Mouse (Mus musculus): ENCODE data around the gene Ung.

Gene Ung

GRCm38 (mm10) chr5:114130698-114131520, 723 bp downstream of the Ung start:
- DNase-seq (ENCODE audit: low spot score) = peak; percentile 86

GRCm38 (mm10) chr5:114131521-114131840, 1.3 kb downstream of the Ung start:
- no peak for DNase-seq (ENCODE audit: low spot score)

- DNase-seq (ENCODE audit: low spot score) = no peak
These were observed 2.7 kb downstream of the Ung start for GRCm38 (mm10) chr5:114132841-114133240.

DNA sequence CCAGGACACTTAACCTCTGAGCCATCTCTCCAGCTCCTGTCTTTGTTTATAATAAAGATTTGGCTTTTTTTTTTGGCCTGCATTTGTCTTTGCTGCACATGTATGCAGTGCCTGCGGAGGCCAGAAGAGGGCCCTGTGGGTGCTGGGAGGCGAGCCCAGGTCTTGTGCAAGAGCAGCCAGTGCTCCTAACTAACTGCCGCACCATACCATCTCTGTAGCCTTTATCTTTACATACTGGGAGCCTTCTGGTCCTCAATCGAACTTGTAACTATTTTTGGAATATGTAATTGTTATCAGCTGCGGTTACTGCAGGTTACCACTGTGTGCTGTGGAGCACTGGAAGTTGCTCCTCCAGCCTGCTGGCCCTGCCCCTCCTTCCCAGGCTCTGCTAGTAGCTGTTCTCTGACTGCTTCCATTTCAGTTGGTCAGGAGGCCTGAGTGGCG, 3.9 kb downstream of the Ung start:
- DNase-seq (ENCODE audit: low spot score) = no peak

DNA sequence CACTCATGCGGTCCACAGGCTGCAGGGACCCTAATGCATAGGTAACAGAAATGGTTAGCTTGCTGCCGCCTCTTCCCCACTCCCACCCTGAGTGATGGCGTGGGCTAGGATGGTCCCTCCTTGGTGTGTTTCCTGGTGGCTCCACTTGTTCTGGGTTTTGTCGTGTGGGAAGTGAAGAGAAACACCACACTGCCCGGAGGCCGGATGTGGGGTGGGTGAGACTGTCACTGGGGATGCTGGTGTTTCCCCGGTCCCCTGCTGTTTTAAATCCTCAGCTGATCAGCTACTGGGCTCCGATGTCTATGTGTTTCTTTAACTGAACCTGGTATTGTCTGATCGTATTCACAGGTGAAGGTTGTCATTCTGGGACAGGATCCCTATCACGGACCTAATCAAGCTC, 5.3 kb downstream of the Ung start:
- DNase-seq (ENCODE audit: low spot score) = no peak

- no peak for DNase-seq (ENCODE audit: low spot score)
These were observed 7.5 kb downstream of the Ung start for GRCm38 (mm10) chr5:114137481-114138276.

DNA sequence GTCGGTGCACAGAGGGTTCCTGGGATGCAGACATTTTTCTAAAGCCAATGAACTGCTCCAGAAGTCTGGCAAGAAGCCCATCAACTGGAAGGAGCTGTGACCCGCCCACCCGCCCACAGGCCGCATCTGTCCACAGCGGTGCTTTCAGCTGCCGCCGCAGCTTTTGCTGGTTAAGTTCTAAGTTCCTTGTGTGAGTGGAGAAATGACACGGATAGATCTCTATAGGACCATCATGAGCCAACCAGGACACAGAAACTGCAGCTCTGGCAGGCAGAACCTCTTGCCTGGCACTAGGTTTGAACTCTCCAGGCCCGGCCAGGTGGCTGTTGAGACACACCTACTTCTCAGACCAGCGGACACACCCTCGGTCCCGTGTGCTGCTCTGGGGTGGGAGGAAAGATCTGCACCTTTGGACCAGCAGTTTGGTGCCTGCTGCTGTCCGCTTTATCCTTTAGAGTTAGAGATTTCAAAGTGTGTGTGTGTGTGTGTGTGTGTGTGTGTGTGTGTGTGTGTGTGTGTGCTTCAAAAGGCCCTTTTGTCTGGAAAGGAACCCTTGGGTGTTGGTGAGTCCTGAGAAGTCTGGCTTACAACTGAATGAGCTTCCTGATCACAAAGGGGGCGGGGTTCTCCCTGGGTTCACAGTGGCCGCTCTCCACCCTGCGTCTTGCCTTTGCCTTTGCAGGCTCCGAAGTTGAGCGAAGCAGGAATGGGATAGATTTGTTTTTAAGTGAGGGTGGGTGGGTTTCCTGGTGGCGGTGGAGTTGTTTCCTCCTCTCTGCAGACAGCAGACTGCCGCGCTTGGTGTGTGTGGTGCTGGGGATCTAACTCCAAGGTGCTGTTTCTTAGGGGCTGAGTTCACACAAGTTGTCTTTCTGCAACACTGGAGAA, 8.3 kb downstream of the Ung start:
- DNase-seq (ENCODE audit: low spot score) = no peak

GRCm38 (mm10) chr5:114139175-114139574, 9.0 kb downstream of the Ung start:
- peak; percentile 58 for DNase-seq (ENCODE audit: low spot score)

- no peak for DNase-seq (ENCODE audit: low spot score)
These were observed 16.1 kb downstream of the Ung start, which contains the start of gene Acacb for GRCm38 (mm10) chr5:114146028-114146888. Acacb (plus strand) TSS chr5:114146535.

DNA sequence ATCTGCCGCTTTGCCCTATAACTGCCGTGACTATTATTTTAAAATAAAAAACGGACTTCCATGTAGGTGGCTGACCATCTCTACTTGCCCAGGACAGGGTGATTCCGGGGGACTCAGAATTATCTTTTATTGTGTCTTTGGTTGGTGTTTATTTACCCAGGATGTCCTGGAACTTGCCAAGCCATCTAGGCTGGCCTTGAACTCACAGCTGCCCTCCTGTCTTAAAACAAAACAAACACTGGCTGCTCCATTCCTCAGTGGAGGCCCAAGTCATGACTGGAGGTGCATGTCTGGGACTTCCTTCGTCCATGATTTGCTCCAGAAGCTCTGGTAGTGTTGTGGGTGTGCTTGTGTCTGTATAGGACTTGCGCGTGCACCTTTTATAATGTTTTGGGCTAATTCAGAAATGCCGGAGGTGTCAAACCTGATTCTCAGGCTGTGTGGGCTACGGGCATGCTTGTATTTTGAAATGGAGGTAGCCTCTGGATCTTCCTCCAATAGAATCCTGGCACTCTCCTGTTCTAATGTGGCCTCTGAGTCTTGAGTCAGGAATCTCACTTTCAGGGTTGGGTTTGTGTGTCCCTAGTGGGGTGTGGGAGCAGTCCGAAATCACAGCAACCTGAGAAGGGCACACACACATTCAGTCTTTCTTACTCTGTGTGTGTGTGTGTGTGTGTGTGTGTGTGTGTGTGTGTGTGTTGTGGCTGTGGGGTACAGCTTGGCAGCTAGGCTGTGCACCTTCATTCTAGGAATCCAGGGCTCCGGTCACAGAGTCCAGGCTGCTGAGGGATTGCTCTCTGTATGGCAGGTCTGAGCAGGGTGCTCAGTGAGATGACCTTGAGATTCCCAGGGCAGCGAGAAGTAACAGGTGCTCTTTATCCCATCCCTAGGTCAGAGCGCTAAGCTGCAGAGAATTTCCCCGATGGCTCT, 17.1 kb downstream of the Ung start:
- no peak for DNase-seq (ENCODE audit: low spot score)

GRCm38 (mm10) chr5:114152359-114153092, 22.3 kb downstream of the Ung start:
- DNase-seq (ENCODE audit: low spot score) = no peak

DNA sequence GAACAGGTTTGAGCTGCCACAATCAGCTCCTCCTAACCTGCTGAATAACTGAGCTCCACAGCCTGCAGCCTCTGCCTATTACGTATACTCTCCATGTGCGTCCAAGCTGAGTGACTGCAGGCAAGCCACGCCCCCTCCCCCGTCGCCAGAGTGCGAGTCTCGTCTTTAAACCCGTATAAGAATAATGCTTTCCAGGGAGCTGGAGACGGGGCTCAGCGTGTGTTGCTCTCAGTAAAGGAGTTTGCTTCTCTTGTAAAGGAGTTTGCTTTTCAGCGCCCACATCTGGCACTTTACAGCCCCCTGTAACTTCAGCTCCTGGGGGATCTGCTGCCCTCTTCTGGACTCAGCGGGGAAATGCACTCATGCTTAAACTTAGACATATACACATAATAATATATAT, 23.3 kb downstream of the Ung start:
- no peak for DNase-seq (ENCODE audit: low spot score)

DNA sequence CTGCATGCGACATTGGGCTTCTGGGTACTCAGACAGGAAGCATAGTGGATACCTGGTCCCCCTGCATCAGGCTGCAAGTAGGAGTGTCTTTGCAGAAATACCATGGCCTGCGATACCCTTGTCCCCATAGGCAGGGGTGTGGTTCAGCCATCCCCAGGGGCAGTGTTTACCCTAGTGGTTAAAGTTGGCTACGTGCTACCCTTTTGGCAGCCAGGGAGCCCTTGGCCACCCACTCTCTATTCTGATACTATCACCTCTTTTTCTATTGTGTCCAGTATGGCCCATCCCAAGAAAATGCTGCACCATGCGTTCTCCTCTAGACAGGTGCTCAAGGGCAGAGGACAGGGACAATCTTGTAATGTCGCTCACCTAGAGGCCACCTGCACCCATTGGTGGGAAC, 24.6 kb downstream of the Ung start:
- DNase-seq (ENCODE audit: low spot score) = no peak

DNA sequence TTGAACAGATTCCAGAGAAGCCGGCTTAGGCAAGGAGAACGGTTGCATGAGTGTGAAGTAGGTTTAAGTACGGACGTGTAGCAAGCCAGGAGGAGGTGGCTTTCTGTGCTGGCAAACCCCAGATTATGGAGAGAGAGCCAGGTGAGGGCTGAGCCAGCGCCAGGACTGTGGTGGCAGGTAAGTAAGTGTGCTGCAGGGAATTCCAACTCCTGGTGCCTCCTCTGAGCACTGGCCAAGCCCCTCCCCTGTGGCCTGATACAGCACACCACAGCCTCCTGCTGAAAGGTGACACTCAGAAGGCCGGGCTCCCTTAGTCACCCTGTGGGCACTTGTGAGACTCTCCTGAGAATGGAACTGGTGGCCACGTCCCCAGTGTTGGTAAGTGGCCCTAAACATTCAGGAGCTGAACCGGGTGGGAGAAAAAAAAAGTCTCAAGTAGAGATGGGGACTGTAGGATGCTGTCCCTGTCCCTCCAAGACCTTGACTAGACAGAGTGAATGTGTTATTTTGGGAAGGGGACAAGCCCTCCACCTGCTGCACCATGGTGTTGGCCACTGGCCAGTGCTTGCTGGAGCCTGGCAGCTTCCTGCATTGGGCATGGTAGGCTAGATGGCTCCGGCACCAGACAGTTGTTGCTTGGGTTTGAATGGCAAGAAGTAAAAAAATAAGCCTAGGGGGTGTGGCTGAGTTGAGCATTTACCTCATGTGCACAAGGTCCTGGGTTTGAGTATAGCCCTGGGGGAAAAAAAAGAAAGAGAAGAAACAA, 25.2 kb downstream of the Ung start:
- DNase-seq (ENCODE audit: low spot score) = no peak

GRCm38 (mm10) chr5:114157236-114157635, 27.1 kb downstream of the Ung start:
- no peak for DNase-seq (ENCODE audit: low spot score)

- no peak for DNase-seq (ENCODE audit: low spot score)
These were observed 31.2 kb downstream of the Ung start for GRCm38 (mm10) chr5:114161424-114161823.

GRCm38 (mm10) chr5:114162106-114162815, 32.1 kb downstream of the Ung start:
- no peak for DNase-seq (ENCODE audit: low spot score)

GRCm38 (mm10) chr5:114163117-114163696, 33.0 kb downstream of the Ung start:
- DNase-seq (ENCODE audit: low spot score) = no peak
